Mouse (Mus musculus) heart, embryonic 16.5 days (tissue): ENCODE results near the gene Sae1. TPM values are rescaled to one million over a fixed set of nuclear protein-coding genes. Genes with fewer than 3 reads are reported as not detected.
A peak's percentile ranks its signal among the peaks of the same experiment; 100 is the strongest.

Experiments
- ATAC-seq: fragments of 200-750 bp; cut with Nextera tagmentation; replicated peaks from 2 replicates; pipeline ENCODE4 v1.8.0; 2017; ENCODE audit warnings: moderate number of reproducible peaks; ENCODE audit not compliant: insufficient read depth, low FRiP score; ENCODE audit errors: extremely low read depth
- H3K27ac ChIP-seq: fragments of 300-500 bp; sonication (generic); 2 replicates; pipeline ENCODE4 v1.5.1; 2014; ENCODE audit warnings: mild to moderate bottlenecking, low read length, control low read depth, moderate library complexity
- H3K27me3 ChIP-seq: fragments of 300-500 bp; sonication (generic); 2 replicates; pipeline ENCODE4 v1.6.1; 2014; ENCODE audit warnings: low read length, mixed read lengths; ENCODE audit not compliant: control insufficient read depth, insufficient read depth
- H3K36me3 ChIP-seq: fragments of 300-500 bp; sonication (generic); 2 replicates; pipeline ENCODE4 v1.6.1; 2014; ENCODE audit not compliant: control insufficient read depth, insufficient read depth
- H3K4me1 ChIP-seq: fragments of 300-500 bp; sonication (generic); 2 replicates; pipeline ENCODE4 v1.6.1; 2014; ENCODE audit warnings: low read length, mixed read lengths; ENCODE audit not compliant: control insufficient read depth, insufficient read depth
- H3K4me2 ChIP-seq: fragments of 300-500 bp; sonication (generic); 2 replicates; pipeline ENCODE4 v1.6.1; 2014; ENCODE audit warnings: low read depth, mild to moderate bottlenecking, control low read depth, low read length
- H3K4me3 ChIP-seq: fragments of 300-500 bp; sonication (generic); 2 replicates; pipeline ENCODE4 v1.5.1; 2014; ENCODE audit warnings: mild to moderate bottlenecking, control low read depth, low read length
- H3K9ac ChIP-seq: fragments of 300-500 bp; sonication (generic); 2 replicates; pipeline ENCODE4 v1.6.1; 2014; ENCODE audit warnings: low read length, control low read depth
- H3K9me3 ChIP-seq: fragments of 300-500 bp; sonication (generic); replicated peaks from 2 replicates; pipeline ENCODE4 v1.6.1; 2016; ENCODE audit warnings: low read length; ENCODE audit not compliant: control insufficient read depth
- WGBS: fragments of 180-500 bp; shearing (Covaris S2); extraction: QIAGEN DNeasy Blood & Tissue Kit; methylation state at CpG from one replicate; pipeline ENCODE4 v1.1.7; 2014; 5-methylcytosine and 5-hydroxymethylcytosine counted together
- polyA plus RNA-seq: library from polyadenylated mRNA; unstranded; fragments of >200 nt; fragmentation: Nextera tagmentation; extraction: Ambion mirVana; gene quantifications from 2 replicates; pipeline ENCODE4 v1.2.1, GENCODE M21; 2015

Gene Sae1
- polyA plus RNA-seq, 1 experiment from 2014 or later, result 235 TPM

DNA sequence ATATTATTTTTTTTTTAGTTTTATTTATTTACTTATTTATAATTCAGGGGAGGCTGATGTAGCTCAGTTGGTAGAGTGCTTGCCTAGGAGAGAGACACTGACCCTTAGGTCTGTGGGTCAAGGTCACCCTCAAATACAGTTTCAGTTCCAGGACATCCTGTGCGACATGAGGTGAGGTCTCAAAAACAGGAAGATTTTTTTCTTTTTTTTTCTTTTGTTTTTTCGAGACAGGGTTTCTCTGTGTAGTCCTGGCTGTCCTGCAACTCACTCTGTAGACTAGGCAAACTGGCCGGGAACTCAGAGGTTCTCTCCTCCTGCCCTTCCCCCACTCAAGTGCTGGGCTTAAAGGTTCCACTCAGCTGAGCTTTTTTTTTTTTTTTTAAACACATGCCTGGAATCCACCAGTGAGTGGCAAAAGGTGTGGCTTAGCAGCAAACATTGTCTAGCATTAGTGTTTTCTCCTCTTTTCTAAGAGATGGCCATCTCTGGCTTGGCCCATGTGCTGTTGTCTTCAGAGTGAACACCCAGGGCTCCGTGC lies 72.3 kb downstream of the Sae1 start:
- Histone ChIP-seq H3K9me3 (no peaks in the 10 kb centered on the region), H3K4me1 (peaks cover 27% of the 10 kb centered on the region), H3K9ac (no peak overlapping the region), H3K27me3 (no peaks in the 10 kb centered on the region), H3K4me2 (no peak overlapping the region), H3K27ac (no peak overlapping the region), H3K36me3 (0 out of 2 replicates have a peak, but pooled peaks cover 3% of the 10 kb centered on the region), H3K4me3 (no peak overlapping the region)
- WGBS, result 56% methylated on average over 4 of the region's 4 CpGs
- ATAC-seq, result no peak

DNA sequence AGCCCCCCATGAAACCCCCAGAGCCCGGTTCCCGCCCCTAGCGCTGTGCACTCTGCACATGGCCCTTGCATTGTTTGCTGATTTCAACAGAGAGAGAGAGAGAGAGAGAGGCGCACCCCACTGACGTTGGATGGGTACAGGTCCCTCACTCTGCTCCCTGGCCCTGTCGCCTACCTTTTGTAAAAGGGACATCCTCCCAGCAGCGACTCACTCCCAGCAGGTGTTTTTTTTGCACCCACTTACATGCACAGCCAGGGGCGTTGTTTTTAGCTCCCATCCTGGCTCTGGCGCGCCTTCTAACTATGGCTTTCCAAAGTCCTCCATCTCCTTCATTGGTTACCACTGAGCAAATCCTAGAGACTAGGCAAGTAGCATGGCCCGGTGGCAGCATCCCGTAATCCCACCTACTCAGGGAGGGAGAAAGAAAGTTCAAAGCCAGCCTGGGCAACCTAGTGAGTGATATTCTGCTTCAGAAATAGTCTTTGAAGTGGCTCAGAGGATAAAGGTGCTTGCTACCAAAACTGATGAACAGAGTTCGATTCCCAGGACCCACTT lies 73.3 kb downstream of the Sae1 start:
- Histone ChIP-seq H3K36me3 (0 out of 2 replicates have a peak, but pooled peaks cover 3% of the 10 kb centered on the region), H3K9ac (peak overlapping the region; percentile 99), H3K27ac (peak overlapping the region; percentile 100), H3K4me2 (peak overlapping the region; percentile 100), H3K9me3 (no peaks in the 10 kb centered on the region), H3K4me3 (peak overlapping the region; percentile 85), H3K27me3 (no peaks in the 10 kb centered on the region), H3K4me1 (peaks cover 32% of the 10 kb centered on the region)
- ATAC-seq, result peak; percentile 1; the same call in 1 of the 2 replicates
- 11% methylated on average over 13 of the region's 13 CpGs for WGBS

DNA sequence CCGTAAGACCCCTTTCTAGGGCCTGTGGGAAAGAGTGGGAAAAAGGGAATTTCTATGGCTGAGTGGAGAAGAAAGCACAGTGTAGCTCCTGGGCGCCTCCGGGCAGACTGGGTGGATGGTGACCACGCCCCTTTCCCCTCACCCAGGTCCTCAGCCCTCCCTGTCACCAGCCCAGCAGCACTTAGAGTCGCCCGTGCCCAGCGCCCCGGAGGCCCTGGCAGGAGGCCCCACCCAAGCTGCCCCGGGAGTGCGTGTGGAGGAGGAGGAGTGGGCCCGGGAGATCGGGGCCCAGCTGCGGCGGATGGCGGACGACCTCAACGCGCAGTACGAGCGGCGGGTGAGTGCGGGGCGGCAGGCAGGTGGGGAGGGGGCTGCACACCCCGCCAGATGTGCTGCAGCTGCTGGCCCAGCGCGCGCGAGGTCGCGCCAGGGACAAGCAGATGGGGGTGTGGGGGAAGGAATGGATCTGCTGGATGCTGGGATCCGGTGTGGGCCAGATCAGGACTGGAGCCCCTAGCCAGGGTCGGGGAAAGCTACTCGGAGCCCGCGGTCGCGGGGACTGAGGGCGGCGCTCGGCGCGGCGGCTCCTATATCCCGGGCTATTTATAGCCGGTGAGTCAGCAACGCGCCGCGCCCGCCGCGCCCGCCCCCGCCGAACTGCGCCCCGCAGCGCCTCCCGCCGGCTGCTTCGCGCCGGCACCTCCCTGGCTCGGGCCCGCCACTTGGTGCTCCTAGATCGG lies 74.0 kb downstream of the Sae1 start:
- H3K27me3 ChIP-seq, result no peaks in the 10 kb centered on the region
- peak overlapping the region; percentile 100 for H3K27ac ChIP-seq
- ATAC-seq, result peak; percentile 65
- under 1% methylated on average over 43 of the region's 66 CpGs for WGBS
- peaks cover 36% of the 10 kb centered on the region for H3K4me1 ChIP-seq
- H3K4me3 ChIP-seq, result peak overlapping the region; percentile 85
- peak overlapping the region; percentile 100 for H3K4me2 ChIP-seq
- no peaks in the 10 kb centered on the region for H3K9me3 ChIP-seq
- H3K9ac ChIP-seq, result peak overlapping the region; percentile 99
- 0 out of 2 replicates have a peak, but pooled peaks cover 3% of the 10 kb centered on the region for H3K36me3 ChIP-seq

DNA sequence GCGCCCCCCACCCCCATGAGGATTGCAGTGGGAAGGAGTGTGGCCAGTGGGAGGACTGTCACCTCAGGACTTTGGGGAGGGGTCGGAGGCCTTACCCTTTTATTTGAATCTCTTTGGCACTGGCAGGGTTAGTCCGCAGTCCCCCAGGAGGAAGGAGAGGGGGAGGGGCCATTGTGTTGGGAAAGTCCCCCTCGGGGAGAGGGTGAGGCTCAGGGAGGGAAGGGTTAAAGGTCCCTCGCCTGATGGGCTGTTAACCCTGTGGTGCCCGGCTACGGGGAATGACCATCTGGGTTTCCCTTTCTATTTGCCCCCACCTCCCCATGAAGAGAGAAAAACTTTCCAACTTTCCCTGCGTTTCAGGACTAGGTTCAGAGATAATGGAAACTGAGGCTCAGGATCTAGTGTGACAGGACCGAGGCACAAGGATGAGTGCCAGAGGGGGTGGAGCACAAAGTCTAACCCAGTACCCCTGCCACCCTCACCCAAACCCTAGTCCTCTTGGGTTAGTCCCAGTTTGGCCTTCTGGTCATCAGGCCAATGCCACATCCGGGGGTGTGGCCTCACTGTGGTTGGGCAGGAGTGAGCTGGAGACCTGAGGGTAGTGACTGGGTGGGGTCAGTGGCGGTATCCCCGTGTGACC lies 74.8 kb downstream of the Sae1 start:
- Histone ChIP-seq H3K27ac (peak overlapping the region; percentile 100), H3K9me3 (no peaks in the 10 kb centered on the region), H3K9ac (peak overlapping the region; percentile 99), H3K27me3 (no peaks in the 10 kb centered on the region), H3K4me3 (peak overlapping the region; percentile 85), H3K36me3 (0 out of 2 replicates have a peak, but pooled peaks cover 3% of the 10 kb centered on the region), H3K4me1 (peaks cover 40% of the 10 kb centered on the region), H3K4me2 (peak overlapping the region; percentile 100)
- WGBS, result 2% methylated on average over 12 of the region's 12 CpGs
- peak; percentile 15 for ATAC-seq

DNA sequence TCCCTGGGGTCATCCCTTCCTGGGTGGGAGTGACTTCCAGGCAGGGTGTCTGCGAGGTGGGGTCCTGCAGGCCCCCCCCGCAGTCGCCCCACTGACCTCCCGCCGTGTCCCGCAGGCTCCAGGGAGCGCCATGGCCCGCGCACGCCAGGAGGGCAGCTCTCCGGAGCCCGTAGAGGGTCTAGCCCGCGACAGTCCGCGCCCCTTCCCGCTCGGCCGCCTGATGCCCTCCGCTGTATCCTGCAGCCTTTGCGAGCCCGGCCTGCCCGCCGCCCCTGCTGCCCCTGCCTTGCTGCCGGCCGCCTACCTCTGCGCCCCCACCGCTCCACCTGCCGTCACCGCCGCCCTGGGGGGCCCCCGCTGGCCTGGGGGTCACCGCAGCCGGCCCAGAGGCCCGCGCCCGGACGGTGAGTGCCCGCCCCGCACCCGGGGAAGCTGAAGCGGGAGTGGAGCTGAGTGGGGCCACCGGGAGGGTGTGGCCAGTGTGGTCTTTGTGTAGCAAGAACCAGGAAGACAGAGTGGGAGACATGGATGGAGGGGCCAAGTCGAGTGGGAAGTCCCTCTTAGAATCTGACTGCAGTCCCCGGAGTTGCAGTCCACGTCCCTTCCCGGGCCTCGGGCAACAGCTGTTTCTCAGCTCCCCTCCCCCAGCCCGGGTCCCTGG lies 75.5 kb downstream of the Sae1 start:
- Histone ChIP-seq H3K9ac (peak overlapping the region; percentile 99), H3K27me3 (no peaks in the 10 kb centered on the region), H3K9me3 (no peaks in the 10 kb centered on the region), H3K4me2 (peak overlapping the region; percentile 100), H3K36me3 (0 out of 2 replicates have a peak, but pooled peaks cover 3% of the 10 kb centered on the region), H3K4me1 (peaks cover 40% of the 10 kb centered on the region), H3K4me3 (peak overlapping the region; percentile 85), H3K27ac (peak overlapping the region; percentile 100)
- under 1% methylated on average over 45 of the region's 49 CpGs for WGBS
- no peak for ATAC-seq

DNA sequence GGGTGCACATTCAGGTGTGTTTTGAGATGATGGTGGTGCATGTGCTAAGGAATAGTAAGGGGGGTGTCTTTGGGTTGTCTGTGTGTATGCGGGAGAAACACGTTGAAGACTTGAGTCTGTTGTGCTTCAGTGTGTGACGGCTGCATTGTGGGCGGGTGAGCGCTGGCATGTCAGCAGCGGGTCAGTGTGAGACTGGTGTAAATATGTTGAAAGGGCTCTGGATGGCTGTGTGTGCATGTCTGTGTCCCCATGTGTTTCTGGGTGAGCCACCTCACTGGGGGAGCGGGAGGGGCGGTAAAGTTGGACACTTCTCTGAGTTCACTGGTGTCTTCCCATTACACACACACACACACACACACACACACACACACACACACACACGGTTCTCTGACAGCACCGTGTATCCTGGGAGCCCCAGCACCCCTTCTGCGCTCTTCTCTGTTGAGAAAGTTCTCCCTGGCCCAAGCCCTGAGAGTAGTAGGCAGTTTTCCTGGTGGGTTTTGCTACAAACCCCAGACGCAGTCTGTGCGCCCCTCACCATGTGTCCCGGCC lies 76.1 kb downstream of the Sae1 start:
- peak overlapping the region; percentile 85 for H3K4me3 ChIP-seq
- peaks cover 40% of the 10 kb centered on the region for H3K4me1 ChIP-seq
- 0 out of 2 replicates have a peak, but pooled peaks cover 2% of the 10 kb centered on the region for H3K36me3 ChIP-seq
- H3K27ac ChIP-seq, result peak overlapping the region; percentile 100
- ATAC-seq, result no peak
- WGBS, result 2% methylated on average over 14 of the region's 14 CpGs
- peak overlapping the region; percentile 100 for H3K4me2 ChIP-seq
- peak overlapping the region; percentile 99 for H3K9ac ChIP-seq
- H3K9me3 ChIP-seq, result no peaks in the 10 kb centered on the region
- H3K27me3 ChIP-seq, result no peaks in the 10 kb centered on the region

DNA sequence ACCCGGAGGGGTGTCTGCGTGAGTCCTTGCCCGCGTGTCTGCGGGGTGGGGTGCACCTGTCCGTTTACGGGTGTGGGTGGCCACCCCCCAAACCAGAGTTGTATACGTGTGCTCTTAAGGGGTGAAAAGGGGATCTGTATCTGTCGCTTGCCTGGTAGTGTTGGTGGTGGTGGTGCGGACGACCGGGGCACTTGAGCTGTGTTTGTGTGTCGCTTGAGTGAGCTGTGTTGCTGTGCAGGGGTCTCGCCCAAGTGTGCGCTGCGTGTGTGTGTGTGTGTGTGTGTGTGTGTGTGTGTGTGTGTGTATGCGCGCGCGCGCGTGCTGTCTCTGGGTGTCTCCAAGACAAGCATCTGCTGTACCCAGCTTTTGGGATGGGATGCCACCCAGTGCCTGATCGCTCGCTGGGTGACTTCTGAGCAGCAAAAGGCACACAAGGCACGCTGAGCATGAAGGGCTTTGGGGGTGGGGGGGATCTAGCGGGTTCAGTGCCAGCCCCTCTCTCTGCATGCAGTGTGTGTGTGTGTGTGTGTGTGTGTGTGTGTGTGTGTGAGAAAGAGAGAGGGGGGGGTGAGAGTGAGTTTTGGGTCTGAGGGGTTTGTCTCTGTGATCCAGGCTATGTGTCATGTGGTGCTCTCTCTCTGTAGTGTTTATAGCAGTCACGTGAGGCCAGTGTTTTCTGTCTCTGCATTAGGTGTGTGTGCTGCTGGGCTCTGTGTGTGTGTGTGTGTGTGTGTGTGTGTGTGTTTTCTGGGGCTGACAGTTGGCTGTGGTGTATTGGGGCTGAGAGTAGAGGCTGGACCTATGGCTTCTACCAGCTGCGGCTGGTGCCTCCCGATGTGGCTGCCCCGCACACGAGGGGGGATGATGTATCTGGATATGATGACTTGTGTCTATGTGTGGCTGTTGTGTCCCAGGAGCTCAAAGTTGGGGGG lies 76.8 kb downstream of the Sae1 start:
- Histone ChIP-seq H3K27ac (peak overlapping the region; percentile 100), H3K36me3 (no peaks in the 10 kb centered on the region), H3K9me3 (no peaks in the 10 kb centered on the region), H3K4me3 (peak overlapping the region; percentile 85), H3K4me2 (peak overlapping the region; percentile 100), H3K9ac (peak overlapping the region; percentile 99), H3K27me3 (no peaks in the 10 kb centered on the region), H3K4me1 (peaks cover 40% of the 10 kb centered on the region)
- no peak for ATAC-seq
- WGBS, result under 1% methylated on average over 31 of the region's 31 CpGs
